Mouse (Mus musculus) CH12.LX (cell line): ENCODE results near the gene Vwc2.

Experiments
- CTCF ChIP-seq, 2 experiments: IDR thresholded peaks in 1 of 2; conservative IDR thresholded peaks in 1 of 2; 2 replicates each; pipeline ENCODE4 v1.5.1; 2011 to 2012; ENCODE audit warnings: low read depth in 2 of 2, low read length in 2 of 2, improper control_type of control experiment in 1 of 2, inconsistent platforms in 1 of 2, mild to moderate bottlenecking in 1 of 2, moderate library complexity in 1 of 2
- HCFC1 ChIP-seq: IDR thresholded peaks from 2 replicates; pipeline ENCODE4 v1.6.1; 2012; ENCODE audit warnings: low read depth, mild to moderate bottlenecking, inconsistent platforms, low read length, improper control_type of control experiment
- IRF4 ChIP-seq: IDR thresholded peaks from 2 replicates; pipeline ENCODE4 v1.6.1; 2014; ENCODE audit warnings: low read depth, mild to moderate bottlenecking, inconsistent platforms, low read length, improper control_type of control experiment
- MEF2A ChIP-seq: IDR thresholded peaks from 2 replicates; pipeline ENCODE4 v1.6.1; 2014; ENCODE audit warnings: low read depth, mild to moderate bottlenecking, inconsistent platforms, low read length, improper control_type of control experiment, borderline replicate concordance
- POLR2A ChIP-seq: IDR thresholded peaks from 2 replicates; pipeline ENCODE4 v1.6.1; 2011; ENCODE audit warnings: low read depth, mild to moderate bottlenecking, improper control_type of control experiment, low read length
- RAD21 ChIP-seq: IDR thresholded peaks from 2 replicates; pipeline ENCODE4 v1.6.1; 2011; ENCODE audit warnings: low read depth, mild to moderate bottlenecking, low read length, improper control_type of control experiment, moderate library complexity
- SIN3A ChIP-seq: IDR thresholded peaks from 2 replicates; pipeline ENCODE4 v1.6.1; 2012; ENCODE audit warnings: low read length, improper control_type of control experiment, inconsistent platforms
- TCF12 ChIP-seq: IDR thresholded peaks from 2 replicates; pipeline ENCODE4 v1.6.1; 2014; ENCODE audit warnings: low read depth, mild to moderate bottlenecking, inconsistent platforms, low read length, improper control_type of control experiment
- ZNF384 ChIP-seq: IDR thresholded peaks from 2 replicates; pipeline ENCODE4 v1.6.1; 2012; ENCODE audit warnings: low read depth, low read length, improper control_type of control experiment, inconsistent platforms

DNA sequence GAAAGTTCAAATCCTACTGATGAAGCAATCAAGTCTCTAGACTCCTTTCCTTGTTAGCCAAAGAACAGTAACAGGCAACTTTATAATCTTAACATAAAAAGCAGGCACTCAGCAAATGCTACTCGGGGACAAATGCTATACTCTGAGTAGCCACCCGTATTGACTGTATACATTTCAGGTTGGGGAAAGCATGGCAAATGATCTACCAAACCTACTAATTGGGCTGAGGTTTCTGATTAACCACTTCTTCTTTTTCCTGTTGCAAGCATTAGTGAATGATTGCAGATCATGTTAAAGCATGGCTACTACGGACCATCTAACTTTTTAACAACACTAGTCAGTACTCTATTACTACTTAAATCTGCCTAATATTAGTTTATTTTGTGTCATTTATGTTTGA is 169.5 kb downstream of the Vwc2 start:
- TF ChIP-seq CTCF (conservative IDR thresholded peaks at IDR 0.05 in 1 of 2, IDR thresholded peaks at IDR 0.05 in 1 of 2; ENCODE audit: low read depth in 2 of 2, low read length in 2 of 2) (no peak), ZNF384 (no peak), IRF4 (no peak), TCF12 (no peak), SIN3A (no peak), HCFC1 (no peak), RAD21 (no peak), POLR2A (no peak), MEF2A (no peak)
